In the genomic region with DNA sequence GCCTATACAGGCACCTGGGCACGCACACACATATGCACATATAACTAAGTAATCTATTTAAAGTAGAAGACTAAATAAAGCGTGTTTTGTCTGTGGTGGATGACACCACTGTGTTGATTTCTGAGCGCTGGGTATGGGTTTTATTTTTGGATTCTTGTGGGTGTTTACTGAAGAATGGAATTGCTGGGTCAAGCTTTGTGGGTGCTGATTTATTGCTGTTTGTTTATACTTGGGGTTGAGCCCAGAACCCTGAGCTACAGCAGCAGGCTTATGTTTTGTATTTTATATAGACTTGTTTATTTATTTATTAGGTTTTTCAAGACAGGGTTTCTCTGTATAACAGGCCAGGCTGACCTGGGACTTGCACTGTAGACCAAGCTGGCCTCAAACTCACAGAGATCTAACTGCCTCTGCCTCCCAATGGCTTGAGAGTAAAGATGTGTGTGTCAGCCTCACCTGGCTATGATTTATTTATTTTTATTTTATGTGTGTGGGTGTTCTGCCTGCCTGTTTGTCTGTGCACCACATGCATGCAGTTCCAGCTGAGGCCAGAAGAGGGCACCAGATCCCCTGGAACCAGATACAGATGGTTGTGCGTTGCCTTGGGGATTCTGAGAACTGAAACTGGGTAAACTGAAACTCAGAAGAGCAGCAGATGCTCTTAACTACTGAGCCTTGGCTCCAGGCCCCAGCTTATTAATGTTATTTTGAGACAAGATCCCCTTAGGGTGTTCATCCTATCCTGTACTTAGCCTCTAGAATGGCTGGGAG, we compare ENCODE assay signal across 8 mouse cellular contexts. TPM values are rescaled to one million over a fixed set of nuclear protein-coding genes. Genes with fewer than 3 reads are reported as not detected.
A peak's percentile ranks its signal among the peaks of the same experiment; 100 is the strongest.
DNase-seq lines count a peak whose midpoint lies in the region; ATAC-seq and TF ChIP-seq lines count a peak whose summit lies in the region.

No protein-coding gene starts in this region.

- H3K4me3 ChIP-seq in bone marrow macrophage, adult 2 months (ENCODE audit: insufficient read depth, low read length), result no peak overlapping the region

- H3K27ac ChIP-seq in bone marrow macrophage, adult 2 months (ENCODE audit: insufficient read depth, low read depth, low read length), result no peak overlapping the region

- H3K4me1 ChIP-seq in bone marrow macrophage, adult 2 months (ENCODE audit: control insufficient read depth, insufficient read depth, low read length), result peaks cover 10% of the 10 kb centered on the region

- intact Hi-C loops in gastrocnemius, postnatal 36 days (cut with DNase I), result no loop called here

- peak; percentile 98 for TF ChIP-seq CTCF in bone marrow macrophage, adult 2 months (IDR thresholded peaks at IDR 0.05; ENCODE audit: low read depth, low read length)

- no peak for TF ChIP-seq POLR2A in bone marrow macrophage, adult 2 months (IDR thresholded peaks at IDR 0.05; ENCODE audit: borderline replicate concordance, low read depth, low read length)

- DNase-seq in CD4-positive, CD25-positive, alpha-beta regulatory T cell, adult 2 months (ENCODE audit: low read depth, low spot score), result peak; percentile 91
- DNase-seq in layer of hippocampus, adult 11-12 months (ENCODE audit: low spot score), result peak; percentile 61
- DNase-seq in layer of hippocampus, postnatal 36 days, result no peak
- DNase-seq in gastrocnemius, postnatal 36 days, result peak; percentile 33 to 46
- peak; percentile 72 for DNase-seq in lung, postnatal 10 days
- DNase-seq in spleen, adult 18-20 months, result peak; percentile 51 to 70

- ATAC-seq in CD4-positive, CD25-positive, alpha-beta regulatory T cell, adult 4 months, result no peak

RNA-seq across cellular contexts. Expression of a gene that starts 3.3 kb away (rescaled TPM):
- polyA plus RNA-seq in CD4-positive, CD25-positive, alpha-beta regulatory T cell, adult 4 months (2017; shearing (Covaris generic)), result 1 to 10 TPM; 6.4 to 6.7 TPM
- 10 to 100 TPM; 14.0 to 14.6 TPM for total RNA-seq in layer of hippocampus, postnatal 36 days (2021)
- polyA plus RNA-seq in bone marrow macrophage, adult 2 months (2012; ENCODE audit: insufficient read depth, insufficient read length, missing spikeins), result 5.5 and 7.3 TPM in 2 replicates
- total RNA-seq in gastrocnemius, postnatal 36 days (2021), result 1 to 10 TPM; 5.1 to 5.6 TPM

RNA-seq across cellular contexts. Expression of a gene that starts 10.6 kb away (rescaled TPM):
- 1 to 10 TPM; 1.7 to 2.6 TPM for polyA plus RNA-seq in CD4-positive, CD25-positive, alpha-beta regulatory T cell, adult 4 months (2017; shearing (Covaris generic))
- total RNA-seq in layer of hippocampus, postnatal 36 days (2021), result 10 to 100 TPM; 14.5 to 15.9 TPM
- 4.9 and 5.8 TPM in 2 replicates for polyA plus RNA-seq in bone marrow macrophage, adult 2 months (2012; ENCODE audit: insufficient read depth, insufficient read length, missing spikeins)
- total RNA-seq in gastrocnemius, postnatal 36 days (2021), result 10 to 100 TPM; 19.7 to 24.1 TPM

RNA-seq across cellular contexts. Expression of a gene that starts 42.3 kb away (rescaled TPM):
- polyA plus RNA-seq in CD4-positive, CD25-positive, alpha-beta regulatory T cell, adult 4 months (2017; shearing (Covaris generic)), result 10 to 100 TPM in 1 of 2 experiments, 1 to 10 TPM in 1; 8.8 to 15.8 TPM
- 1 to 10 TPM; 6.3 to 9.3 TPM for total RNA-seq in layer of hippocampus, postnatal 36 days (2021)
- 373 and 392 TPM in 2 replicates for polyA plus RNA-seq in bone marrow macrophage, adult 2 months (2012; ENCODE audit: insufficient read depth, insufficient read length, missing spikeins)
- 1 to 10 TPM; 1.9 to 2.5 TPM for total RNA-seq in gastrocnemius, postnatal 36 days (2021)

Comparison
In these comparisons a context has a peak if more than half of its experiments do, and no peak if none do; other contexts are left out.
1. DNase-seq: peak in CD4-positive, CD25-positive, alpha-beta regulatory T cell, adult 2 months (single experiment), layer of hippocampus, adult 11-12 months (single experiment), gastrocnemius, postnatal 36 days (2 of 2), lung, postnatal 10 days (single experiment) and spleen, adult 18-20 months (2 of 2); none in layer of hippocampus, postnatal 36 days (0 of 2).